Mouse (Mus musculus) megakaryocyte progenitor cell, adult 5-6 weeks (primary cell): ENCODE results near the gene 5330417C22Rik. TPM values are rescaled to one million over a fixed set of nuclear protein-coding genes. Genes with fewer than 3 reads are reported as not detected.

Experiments used
- ATAC-seq: replicated peaks from 2 replicates; pipeline ENCODE4 v1.8.0; 2016; ENCODE audit warnings: mild to moderate bottlenecking, moderate TSS enrichment, inconsistent platforms; ENCODE audit not compliant: poor library complexity
- total RNA-seq, 2 experiments: library from RNA; stranded (forward) in 1 of 2; stranded (reverse) in 1 of 2; fragments of 157-497, 149-512 nt in 1 of 2; fragments of 200-1000 nt in 1 of 2; gene quantifications; 2 replicates each; pipeline versions ENCODE4 v1.2.3 to v1.2.4; 2015 to 2017

Gene 5330417C22Rik
- total RNA-seq, 2 experiments from 2014 or later = 0.25 to 0.27 TPM

DNA sequence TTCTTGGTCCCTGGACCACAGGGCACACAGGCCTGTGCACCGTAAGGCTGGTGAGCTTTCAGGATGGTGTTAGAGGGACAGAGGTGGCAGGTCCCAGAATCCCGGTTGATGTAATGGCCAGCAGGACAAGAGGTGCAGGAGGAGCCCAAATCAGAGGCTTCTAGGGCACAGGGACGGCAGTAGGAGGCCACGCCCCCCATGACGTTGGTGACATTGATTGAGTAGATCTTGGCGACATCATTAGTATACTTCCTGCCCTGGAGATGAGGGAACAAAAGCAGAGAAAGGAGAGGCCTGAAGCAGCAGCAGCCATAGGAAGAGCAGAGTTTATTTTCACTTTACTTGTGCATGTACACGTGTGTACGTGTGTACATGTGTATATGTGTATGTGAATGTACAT, 68.6 kb downstream of the 5330417C22Rik start:
- ATAC-seq = peak; percentile 63

DNA sequence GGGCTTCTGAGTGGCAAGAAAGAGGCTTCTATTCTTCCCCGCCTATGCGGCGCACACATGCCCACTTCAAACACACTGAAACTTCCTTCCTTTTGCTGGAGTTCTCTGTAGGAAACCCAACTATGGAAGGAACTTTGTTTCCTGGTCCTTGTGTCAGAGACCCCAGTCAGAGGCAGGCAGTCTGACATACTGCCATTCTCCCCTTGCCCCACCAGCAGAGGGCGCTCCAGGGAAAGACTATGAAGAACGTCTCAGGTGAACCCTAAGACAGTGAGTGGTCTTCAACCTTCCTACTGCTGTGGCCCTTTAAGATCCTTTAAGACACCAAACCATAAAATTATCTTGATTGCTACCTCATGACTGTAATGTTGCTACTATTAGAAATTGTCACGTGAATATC, 69.9 kb downstream of the 5330417C22Rik start:
- ATAC-seq = peak; percentile 80

DNA sequence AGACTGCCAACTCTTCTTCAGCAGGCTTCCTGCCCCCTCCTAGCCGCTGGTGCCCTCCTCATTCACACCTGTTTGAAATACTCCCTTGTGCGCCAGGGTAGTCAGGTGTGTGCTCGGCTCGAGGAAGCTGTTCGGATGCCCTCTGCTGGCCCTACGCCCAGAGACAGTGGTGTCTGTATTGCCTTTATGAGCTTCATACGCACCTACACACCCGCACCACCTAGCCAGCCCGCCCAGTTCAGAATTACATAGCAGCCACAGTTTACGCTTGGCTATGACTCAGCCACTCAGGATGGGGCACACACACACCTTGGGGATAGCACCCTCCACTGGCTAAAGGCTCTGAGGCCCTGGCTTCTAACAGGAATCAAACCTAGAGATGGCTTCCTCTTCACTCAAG, 77.5 kb downstream of the 5330417C22Rik start:
- peak; percentile 57 for ATAC-seq

DNA sequence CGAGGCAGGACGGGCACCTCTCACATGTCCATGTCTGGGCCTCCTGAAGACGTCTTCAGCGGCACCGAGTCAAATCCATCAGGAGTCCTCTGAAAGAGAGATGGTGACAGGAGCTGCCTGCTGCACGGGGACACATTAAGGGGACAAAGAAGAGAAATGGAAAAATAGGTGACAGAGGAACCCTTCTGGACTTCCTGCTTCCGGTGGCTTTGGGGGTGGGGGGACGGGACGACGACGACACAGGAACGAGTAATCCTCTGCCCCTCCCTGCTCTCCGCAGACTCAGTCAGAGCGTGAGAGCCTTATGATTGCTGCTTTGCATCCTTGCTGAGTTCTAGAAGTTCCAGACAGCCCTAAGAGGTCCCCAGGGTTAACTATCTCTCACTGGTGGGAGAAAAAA, 78.0 kb downstream of the 5330417C22Rik start:
- ATAC-seq = peak; percentile 86

DNA sequence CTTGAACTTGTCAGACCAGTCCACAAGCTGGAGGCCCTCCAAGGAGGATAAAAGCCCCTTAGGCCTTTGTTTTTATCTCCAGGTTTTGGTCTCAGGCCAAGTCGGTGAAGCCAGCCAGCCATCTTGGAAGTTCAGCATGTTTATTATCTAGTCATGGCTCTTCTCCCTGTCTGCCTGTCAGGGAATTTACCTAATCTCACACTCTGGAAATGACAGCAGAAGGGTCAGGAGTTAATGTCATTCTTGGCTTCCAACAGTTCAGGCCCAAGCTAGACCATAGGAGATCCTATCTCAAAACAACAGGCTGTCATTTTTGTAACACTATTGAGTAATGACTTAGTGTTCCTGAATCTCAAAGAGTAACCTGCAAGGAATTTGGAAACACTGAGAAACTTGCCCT, 82.2 kb downstream of the 5330417C22Rik start:
- no peak for ATAC-seq

DNA sequence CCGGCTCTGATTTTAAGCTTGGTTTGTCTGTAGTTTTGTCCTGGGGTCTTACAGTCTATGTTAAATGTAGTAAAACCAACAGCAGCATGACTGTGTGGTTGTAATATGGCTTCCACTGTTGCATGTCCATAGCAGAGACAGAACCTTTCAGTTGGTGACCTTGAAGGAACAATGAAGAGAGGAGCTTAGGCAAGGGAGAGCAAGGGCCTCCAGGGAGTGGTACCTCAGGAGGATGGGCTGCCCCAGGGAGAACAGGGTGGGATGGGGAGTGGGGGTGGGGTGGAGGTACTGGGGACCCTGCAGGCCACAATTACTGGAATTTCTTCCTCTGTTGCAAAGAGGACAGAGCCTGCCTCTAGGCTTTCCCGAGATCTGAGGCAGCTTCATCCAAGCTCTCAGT, 84.4 kb downstream of the 5330417C22Rik start:
- no peak for ATAC-seq

DNA sequence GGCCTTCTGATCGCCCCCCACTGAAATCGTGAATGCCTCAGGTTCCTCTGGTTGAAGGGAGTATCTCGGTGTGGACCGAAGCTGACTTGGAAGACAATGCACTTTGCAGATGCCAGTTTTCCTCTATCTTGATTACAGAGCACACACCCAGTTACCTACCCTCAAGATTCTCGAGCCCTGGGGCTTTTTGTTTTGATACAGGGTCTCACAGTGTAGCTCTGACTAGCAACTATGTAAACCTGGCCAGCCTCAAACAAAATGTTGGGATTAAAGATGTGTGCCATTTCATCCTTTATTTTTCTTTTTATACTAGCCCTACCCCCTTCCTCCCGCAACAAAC, 91.0 kb downstream of the 5330417C22Rik start:
- ATAC-seq = no peak; the same call in 1 of the 2 replicates

DNA sequence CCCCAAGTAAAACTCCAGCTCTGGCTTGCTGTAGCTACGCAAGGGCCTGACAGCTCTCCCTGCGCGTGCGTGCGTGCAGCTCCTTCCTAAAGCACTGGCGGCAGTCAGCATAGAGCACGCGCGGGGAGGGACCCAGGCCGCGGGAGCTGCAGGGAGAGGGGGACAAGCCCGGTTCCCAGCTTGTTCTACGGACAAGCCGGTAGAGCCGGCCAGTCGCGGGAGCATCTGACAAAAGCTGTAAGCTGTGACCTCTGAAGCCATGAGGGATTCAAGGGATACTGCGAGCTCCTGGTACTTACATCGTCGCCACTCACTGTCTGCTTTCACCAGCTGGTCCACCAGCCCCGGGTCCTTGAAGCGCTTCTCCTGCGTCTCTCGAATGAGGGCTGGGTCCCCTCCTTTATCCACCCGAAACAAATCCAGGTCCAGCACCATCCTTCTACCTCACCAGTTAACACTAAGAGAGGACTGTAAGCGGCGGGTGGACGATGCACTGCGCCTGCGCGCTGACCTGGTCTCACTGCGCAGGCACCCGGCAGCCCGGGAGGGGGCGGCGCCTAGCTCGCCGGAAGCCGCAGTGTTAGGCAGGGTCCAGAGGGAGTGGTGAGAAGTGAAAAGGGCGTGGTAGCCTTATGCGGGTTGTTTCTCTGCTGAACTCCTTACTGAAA, 91.5 kb downstream of the 5330417C22Rik start, which contains the start of gene Sars:
Sars (minus strand) TSS at position 512 of the 668 bp plus-strand sequence.
- peak; percentile 92 for ATAC-seq

DNA sequence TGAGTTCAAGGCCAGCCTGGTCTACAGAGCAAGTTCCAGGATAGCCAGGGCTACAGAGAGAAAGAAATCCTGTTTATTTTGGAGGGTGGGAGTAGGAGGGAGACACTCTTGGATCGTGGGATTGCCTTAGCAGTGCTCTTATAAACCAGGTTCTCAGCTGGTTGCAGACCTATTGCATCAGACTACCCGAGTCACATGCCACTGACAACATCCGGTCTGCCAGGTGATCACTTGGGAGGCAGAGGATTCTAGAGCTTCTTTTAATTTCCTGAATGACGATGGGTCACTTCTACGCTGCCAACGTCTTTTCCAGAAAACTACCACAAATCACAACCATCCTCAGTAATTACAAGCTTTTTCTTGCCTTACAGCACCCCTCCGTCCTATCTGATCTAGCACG, 92.3 kb downstream of the 5330417C22Rik start:
- peak; percentile 73 for ATAC-seq

DNA sequence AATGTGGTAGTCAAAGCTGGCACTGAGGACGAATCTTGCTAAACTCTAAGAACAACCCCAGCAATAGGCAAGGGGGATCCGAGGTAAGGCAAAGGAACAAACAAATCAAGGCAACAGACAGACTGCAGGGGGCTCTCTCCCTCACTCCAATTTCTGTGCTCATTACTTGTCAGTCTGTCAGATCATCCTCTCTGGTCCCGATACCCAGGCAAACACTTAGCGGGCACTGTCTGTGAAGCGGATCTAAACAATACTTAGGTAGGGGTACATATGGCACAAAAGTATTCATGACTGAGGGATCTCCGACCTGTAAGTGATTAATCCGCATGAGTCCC, 100.0 kb downstream of the 5330417C22Rik start:
- 0 out of 2 replicates have a peak, but pooled peaks have one; percentile 17 for ATAC-seq

DNA sequence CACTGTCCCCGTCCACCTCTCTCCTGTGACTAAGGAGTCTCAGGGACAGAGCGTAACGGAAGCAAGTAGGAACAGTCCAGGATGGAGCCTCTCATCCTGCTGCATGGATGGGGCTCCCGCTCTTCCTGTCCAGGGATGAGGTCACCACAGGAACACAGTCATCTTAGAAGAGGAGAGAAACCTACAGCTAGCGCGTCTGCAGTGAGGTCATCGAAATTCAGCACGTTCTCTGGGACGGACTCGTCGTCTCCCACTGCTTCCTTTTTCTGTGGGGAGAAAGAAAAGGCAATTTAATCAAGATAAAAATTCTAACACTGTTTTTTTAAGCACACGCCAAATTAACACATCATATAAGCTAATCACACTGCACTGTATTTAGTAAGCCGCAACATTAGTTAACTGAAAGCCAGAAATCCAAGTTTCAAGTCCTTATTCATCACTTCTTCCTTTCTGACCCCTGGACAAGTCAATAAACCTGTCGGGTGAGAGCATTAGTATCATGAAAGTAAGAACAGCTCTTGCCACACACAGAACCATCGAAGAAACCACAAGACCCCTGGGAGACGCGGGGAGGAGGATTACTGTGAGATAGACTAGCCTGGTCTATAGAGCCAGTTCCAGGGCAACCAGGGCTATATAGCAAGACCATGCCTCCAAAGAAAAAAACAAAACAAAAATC, 100.5 kb downstream of the 5330417C22Rik start:
- no peak for ATAC-seq

DNA sequence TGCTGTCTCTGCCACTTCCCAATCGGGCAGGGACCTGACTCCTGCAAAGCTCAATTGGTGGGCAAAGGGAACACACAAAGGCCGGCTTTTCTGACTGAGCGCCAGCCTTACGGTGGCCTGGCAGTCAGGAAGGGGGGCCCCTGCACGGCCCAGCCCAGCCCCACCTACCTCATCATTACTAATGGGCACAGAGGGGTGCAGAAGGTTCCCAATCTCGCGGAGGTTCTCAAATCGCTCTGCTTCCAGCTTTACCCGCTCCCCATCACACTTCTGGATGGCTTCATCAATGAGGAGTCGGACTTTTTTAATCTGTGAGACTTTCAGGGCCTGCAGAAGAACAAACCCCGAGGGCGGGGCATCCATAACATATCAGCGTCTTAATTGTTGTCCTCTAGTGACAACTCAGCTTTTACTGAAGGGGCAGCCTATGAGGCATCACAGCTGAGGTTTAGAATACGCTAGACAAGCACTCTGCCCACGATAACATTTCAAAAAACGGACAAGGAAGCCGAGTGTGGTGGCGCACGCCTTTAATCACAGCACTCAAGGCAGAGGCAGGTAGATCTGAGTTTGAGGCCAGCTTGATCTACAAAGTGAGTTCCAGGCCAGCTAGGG, 102.3 kb downstream of the 5330417C22Rik start:
- ATAC-seq = no peak

DNA sequence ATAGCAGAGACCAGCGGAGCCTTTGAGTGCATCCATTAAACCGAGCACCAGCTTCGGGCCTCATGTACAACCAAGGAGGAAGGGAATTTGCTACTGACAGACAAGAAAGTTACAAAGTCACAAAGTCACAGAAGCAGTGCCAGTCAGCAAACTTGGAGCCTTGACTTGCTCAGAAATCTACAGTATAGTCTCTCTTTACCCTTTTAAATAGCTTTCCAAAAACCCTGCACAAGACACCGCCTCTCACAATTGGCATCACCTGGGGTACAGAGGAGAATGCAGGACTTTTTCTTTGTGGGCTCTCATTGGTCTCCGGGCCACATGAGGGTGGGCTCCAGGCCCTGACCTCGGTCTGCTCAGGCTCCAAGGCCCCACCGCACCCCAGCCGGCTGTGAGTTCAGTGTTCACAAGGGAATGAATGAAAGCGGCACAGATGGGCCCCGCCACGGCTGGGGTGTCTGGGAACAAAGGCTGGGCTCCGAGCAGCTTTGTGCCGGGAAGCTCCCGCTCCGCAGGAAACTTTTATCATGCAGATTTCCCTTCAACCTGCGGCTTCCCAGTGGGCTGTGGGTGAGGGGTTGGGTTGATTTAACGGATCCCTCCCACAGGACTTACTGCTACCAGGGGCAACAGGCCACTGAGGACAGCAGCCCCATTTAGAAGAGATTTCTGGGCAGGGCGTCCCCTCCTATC, 103.0 kb downstream of the 5330417C22Rik start:
- no peak for ATAC-seq

DNA sequence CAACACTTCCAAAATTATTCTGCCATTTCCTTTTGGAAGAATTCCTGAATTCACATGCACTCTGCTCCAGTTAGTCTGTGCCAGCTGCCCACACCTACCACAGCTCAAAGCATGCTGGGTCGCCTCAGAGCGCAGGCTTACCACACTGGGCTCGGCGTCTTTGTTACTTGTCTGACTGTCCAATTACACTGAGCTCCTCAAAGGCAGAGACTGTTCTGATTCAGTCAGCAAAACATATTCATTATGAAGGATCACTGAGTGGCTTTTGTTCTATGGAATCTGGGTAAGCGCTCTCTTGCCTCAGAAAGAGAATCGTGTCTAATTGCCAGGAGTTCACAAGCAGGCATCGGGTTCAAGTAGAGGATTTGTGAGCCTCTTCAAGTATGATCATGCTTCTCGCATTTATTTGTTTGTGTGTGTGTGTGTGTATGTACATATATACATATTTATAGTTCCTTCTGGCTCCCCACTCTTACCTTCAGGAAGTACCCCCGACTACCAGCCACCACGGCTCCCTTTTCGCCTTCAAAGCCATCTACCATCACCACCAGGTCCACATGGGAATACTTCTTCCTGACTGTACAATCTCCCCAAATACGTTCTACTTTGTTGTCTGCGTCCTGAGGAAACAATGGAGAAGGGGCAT, 103.7 kb downstream of the 5330417C22Rik start:
- no peak for ATAC-seq

DNA sequence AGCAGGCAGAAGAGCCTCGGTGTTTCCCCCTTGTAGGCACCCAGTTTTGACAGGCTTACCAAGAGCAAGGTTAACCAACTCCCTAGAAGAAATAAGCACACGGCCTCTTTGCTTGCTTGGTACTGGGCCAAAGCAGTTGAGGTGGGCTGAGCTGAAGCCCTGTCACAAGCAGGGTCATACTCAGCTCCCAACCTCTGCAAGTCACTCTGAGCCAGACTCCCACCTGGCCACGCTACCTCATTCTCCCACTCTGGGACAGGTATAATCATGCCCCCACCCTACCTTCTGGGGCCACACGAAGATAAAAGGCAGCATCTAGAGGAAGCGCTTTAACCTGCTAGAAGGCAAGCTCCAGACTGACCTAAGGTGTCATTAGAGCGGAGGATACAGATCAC, 110.7 kb downstream of the 5330417C22Rik start:
- no peak for ATAC-seq

DNA sequence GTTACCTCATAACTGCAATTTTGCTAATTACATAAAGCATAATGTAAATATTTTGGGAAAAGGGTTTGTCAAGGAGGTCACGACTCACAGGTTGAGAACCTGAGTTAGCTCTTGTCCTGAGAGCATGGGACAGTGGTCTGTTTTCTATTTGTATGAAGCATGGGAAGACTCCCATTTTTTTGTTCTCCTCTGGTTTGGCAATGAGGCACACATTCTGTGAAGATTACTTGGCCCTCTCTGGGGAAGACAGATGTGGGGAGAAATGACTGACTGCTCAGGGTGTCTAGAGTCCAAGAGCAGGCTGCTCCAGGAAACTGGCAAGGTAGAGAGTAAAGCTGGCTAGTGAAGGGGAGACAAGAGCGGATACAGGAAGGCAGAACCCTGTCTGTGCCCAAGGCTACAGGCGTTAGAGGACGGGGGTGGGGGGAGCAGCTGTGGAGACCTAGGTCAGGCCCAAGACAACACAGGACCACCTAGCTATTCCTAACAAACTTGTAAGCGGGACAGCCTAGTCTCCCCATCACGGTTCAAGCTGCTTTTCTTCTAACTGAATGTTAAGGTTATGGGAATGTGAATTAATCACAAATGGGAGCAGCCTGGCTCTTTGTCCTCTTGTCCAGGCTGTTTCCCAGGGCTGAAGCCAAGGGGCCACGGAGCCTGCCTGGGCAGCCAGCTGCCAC, 111.3 kb downstream of the 5330417C22Rik start:
- no peak for ATAC-seq

DNA sequence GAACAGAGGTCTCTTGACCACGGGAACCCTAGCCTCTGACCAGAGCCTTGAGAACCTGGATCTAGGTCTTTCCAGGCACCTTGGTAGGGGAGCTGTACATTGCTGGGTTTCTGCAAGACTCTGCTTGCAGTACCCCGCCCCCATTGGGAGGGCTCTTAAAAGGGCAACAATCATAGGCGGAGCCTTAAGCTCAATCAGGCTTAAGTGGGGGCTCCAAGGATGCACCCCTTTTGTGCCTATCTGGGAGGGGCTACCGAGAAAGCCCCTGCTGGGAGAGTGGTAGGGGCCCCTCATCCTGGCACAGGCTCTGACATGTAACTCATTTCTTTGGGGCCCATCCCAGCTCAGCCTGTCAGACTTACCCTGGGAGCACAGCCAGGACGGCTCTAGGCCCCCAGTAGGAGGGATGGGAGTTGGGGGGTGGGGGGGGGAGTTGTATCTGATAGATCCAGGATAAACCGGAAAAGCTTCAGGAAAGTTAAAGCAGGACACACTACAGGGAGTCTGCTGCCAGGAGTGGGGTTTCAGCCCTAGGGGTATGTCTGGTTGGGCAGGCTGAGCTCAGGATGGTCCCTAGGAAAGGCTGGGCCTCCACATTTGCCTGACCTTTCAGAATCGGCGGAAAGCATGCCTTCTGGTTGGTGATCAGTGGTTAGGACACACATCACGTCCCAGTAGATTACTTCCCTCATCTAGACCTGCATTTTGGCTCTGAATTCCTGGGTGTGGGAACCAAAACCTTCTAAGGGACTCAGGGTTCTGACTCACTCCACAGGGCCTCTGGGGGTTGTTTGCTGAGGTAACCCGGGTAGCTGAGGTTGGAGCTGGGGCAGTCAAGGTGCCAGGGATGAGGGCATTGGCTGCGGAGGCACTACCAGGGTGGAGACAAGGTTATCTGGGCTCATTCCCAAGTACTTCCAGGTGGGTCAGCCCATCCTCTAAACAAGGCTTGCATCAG, 112.2 kb downstream of the 5330417C22Rik start:
- ATAC-seq = peak; percentile 52

DNA sequence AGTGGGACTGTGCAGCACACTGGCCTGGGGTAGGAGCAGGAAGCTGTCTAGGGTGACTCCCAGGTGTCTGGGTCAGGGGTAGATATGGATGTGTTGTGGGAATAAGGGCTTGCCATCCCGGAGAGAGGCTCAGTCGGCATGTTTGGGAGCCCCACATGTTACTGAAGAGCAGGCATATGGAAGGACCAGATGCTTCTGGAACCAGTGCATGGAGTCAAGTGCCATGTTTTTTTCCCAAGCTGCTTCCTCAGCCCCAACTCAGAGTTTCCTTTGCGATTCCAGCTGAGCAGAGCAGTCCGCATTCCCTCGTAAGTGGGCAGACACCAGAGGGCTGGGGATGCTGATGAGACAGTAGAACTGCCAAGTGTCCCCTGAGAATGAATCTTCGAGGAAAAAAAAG, 113.3 kb downstream of the 5330417C22Rik start:
- no peak for ATAC-seq

DNA sequence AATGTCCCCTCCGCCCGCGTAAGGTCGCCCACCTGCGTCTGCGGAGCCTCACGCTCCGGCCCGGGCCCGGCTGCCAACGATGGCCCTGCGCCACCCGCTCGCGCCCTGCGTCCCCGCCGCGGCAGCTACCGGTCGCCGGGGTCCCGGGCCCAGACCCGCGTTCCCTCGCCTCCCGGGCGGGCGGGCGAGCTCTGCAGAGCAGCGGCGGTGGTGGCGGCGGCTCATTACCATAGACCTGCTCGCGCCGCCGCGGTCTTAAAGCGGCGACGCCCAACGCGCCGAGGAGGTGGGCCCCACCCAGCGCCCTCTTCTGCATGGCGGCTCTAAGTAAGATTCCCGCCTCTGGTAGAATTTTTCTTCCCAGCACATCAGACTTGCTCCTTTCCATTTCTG, 120.5 kb downstream of the 5330417C22Rik start:
- peak; percentile 89 for ATAC-seq
